Mouse (Mus musculus) ovary, adult 10 weeks (tissue): ENCODE data around the gene Tyw5. TPM values are rescaled to one million over a fixed set of nuclear protein-coding genes. Genes with fewer than 3 reads are reported as not detected.

Experiments
- polyA plus RNA-seq: library from polyadenylated mRNA; stranded (reverse); fragments of 350-450 nt; fragmentation: Illumina TruSeq; extraction: RNeasy Lipid Tissue Mini Kit (QIAGEN cat#74804); gene quantifications from one replicate; pipeline ENCODE4 v1.2.3, GENCODE M21; 2014

The Tyw5 gene
- polyA plus RNA-seq, result 38.2 TPM

GRCm38 (mm10) chr1:57406187-57407151 lies at the start of gene Tyw5, which contains the start of gene Maip1:
Tyw5 (minus strand) TSS chr1:57407101.
Maip1 (plus strand) TSS chr1:57406328.

DNA sequence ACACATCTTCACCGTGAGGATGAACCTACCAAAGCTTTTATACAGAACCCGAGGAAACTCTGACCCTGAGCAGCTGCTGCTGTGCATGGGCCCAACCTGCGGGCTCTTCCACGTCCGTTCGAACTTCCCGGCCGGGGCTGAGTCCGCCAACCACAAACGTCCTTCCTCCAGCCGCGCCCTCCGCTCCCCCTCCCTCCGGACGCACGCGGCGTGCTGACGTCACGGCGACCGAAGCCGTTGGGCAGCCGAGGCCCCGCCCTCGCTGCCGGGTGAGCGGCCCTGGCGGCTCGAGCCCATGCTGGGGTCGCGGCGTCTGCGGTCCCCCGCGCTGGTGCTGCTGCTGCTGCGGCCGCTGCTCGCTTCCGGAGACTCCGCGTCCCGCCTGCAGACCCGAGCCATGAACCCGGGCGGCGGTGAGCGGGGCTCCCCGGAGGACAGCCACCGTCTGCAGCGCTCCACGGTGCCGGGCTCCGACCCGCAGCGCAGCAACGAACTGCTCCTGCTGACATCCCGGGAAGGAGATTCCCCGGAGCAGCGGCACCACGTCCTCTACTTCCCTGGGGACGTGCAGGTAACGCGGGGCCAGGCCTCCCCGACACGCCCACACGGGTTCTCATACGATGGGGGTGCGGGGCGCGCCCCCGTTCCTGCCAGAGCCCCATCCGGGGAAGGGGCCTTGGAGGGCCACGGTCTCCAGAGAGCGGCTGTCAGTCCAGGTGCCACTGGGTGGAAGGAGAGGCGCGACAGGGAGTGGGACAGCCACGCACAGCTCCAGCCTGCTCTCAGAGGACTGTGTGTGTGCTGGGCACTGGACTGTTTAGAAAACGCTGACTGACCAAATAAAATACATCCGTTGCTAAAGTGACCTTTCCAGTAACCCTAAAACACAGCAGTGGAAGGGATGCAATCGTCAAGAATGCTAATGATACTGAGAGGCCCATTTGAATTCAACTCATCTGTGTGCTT lies 29.2 kb downstream of the Tyw5 start, which contains the start of gene 1700066M21Rik:
TSS of gene 1700066M21Rik (plus strand) at position 245 of the 966 bp plus-strand sequence.

Other genes with a start within 250 kb of the Tyw5 start
- gene 1700066M21Rik, start 29.5 kb downstream of the Tyw5 start, polyA plus RNA-seq, result 38.7 TPM
- 26.8 TPM for gene Maip1, start 773 bp downstream of the Tyw5 start, polyA plus RNA-seq